Mouse (Mus musculus) forelimb bud, embryonic 11.5 days (tissue): ENCODE measurements around the gene Nlrp9a.
A peak's percentile ranks its signal among the peaks of the same experiment; 100 is the strongest.
"Not testable (repeated sequence)": the region's sequence is repeated elsewhere in the genome, so short reads cannot be mapped to it uniquely, and the experiment has no call there.

Experiments used
- DNase-seq: peaks from one replicate; pipeline ENCODE4 v3.0.0-alpha.2; 2012; ENCODE audit warnings: low read depth, low spot score

The Nlrp9a gene

GRCm38 (mm10) chr7:26534723-26535122 is at the start of gene Nlrp9a:
Nlrp9a (plus strand) TSS chr7:26535023.
- DNase-seq = not testable (repeated sequence)

DNA sequence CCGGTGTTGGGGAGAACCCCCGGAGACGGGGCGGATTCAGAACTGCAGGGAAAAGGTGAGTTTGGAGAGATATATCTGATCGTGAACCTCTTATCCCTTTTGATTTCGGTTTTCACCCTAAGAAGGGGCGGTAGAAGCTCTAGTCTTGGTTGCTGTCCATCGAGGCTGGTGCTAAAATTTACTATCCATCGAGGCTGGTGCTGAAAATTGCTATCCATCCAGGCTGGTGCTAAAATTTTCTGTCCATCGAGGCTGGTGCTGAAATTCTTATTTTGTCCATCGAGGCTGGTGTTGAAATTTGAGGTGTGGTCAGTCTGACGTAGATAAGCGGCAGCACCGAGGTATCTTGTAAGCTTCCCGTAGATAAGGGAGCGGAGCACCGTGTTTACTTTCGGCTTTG is 45.3 kb upstream of the Nlrp9a start:
- peak; percentile 13 for DNase-seq

DNA sequence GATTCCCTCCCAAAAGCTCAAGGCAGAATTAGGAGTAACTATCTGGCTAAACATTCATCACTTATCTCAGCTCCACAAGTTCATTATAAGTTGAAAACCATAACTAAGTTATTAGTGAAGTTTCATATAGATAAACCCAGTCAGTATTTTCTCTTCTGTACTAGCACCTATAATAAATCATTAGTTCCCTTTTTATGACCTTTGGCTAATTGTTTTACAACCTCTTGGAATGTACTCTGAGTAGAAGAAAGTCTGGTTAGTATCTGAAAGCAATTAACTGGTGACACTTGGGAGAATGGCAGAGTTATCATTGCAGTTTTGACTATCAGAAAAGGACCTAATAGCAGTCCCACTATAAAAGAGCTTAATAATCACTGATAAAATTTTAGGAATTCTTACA is 54.3 kb downstream of the Nlrp9a start:
- no peak for DNase-seq

- no peak for DNase-seq
Observed at GRCm38 (mm10) chr7:26589774-26590173, 55.0 kb downstream of the Nlrp9a start.

GRCm38 (mm10) chr7:26618364-26618763 is 83.5 kb downstream of the Nlrp9a start, which contains the start of gene Vmn1r185:
Vmn1r185 (minus strand) TSS chr7:26618464.
- not testable (repeated sequence) for DNase-seq
